Mouse (Mus musculus) liver, embryonic 14.5 days (tissue): ENCODE results near the gene Ankrd35. TPM values are rescaled to one million over a fixed set of nuclear protein-coding genes. Genes with fewer than 3 reads are reported as not detected.
"Not testable (repeated sequence)": the region's sequence is repeated elsewhere in the genome, so short reads cannot be mapped to it uniquely, and the experiment has no call there.

Source experiments
- ATAC-seq: fragments of 200-750 bp; cut with Nextera tagmentation; 2 replicates; pipeline ENCODE4 v1.8.0; 2017; ENCODE audit warnings: moderate number of reproducible peaks, mild to moderate bottlenecking, moderate library complexity; ENCODE audit not compliant: insufficient read depth
- DNase-seq, 3 experiments: peaks; one replicate each; pipeline ENCODE4 v3.0.0-alpha.2; 2012 to 2013; ENCODE audit warnings: low read depth in 3 of 3, low spot score in 3 of 3
- H3K27ac ChIP-seq: fragments of 300-500 bp; sonication (generic); 2 replicates; pipeline ENCODE4 v1.5.1; 2014; ENCODE audit warnings: moderate library complexity, mild to moderate bottlenecking, control low read depth, inconsistent platforms
- H3K27me3 ChIP-seq: fragments of 300-500 bp; sonication (generic); 2 replicates; pipeline ENCODE4 v1.6.1; 2014; ENCODE audit warnings: mild to moderate bottlenecking, low read length, moderate library complexity; ENCODE audit not compliant: control insufficient read depth, insufficient read depth
- H3K36me3 ChIP-seq: fragments of 300-500 bp; sonication (generic); replicated peaks from 2 replicates; pipeline ENCODE4 v1.6.1; 2014; ENCODE audit warnings: low read depth; ENCODE audit not compliant: control insufficient read depth, insufficient read depth
- H3K4me1 ChIP-seq, 2 experiments: fragments of 200-500 bp in 1 of 2; fragments of 300-500 bp in 1 of 2; sonication (generic) in 1 of 2; replicated peaks; 2 replicates each; pipeline ENCODE4 v1.6.1; 2012 to 2014; ENCODE audit warnings: antibody characterized with exemption in 1 of 2, inconsistent platforms in 1 of 2, low read length in 1 of 2; ENCODE audit not compliant: control insufficient read depth in 2 of 2, insufficient read depth in 2 of 2
- H3K4me2 ChIP-seq: fragments of 300-500 bp; sonication (generic); 2 replicates; pipeline ENCODE4 v1.6.1; 2014; ENCODE audit warnings: low read depth, mild to moderate bottlenecking, control low read depth, moderate library complexity
- H3K4me3 ChIP-seq, 2 experiments: fragments of 200-500 bp in 1 of 2; fragments of 300-500 bp in 1 of 2; sonication (generic) in 1 of 2; 2 replicates each; pipeline ENCODE4 v1.5.1; 2012 to 2014; ENCODE audit warnings: low read depth in 2 of 2, low read length in 2 of 2, mild to moderate bottlenecking in 2 of 2, control low read depth in 1 of 2, inconsistent platforms in 1 of 2, moderate library complexity in 1 of 2; ENCODE audit not compliant: insufficient read depth in 1 of 2
- H3K9ac ChIP-seq: fragments of 300-500 bp; sonication (generic); replicated peaks from 2 replicates; pipeline ENCODE4 v1.6.1; 2014; ENCODE audit warnings: mild to moderate bottlenecking, control low read depth, moderate library complexity
- H3K9me3 ChIP-seq: fragments of 300-500 bp; sonication (generic); 2 replicates; pipeline ENCODE4 v1.6.1; 2016; ENCODE audit warnings: low read length, mixed read lengths; ENCODE audit not compliant: control insufficient read depth
- CTCF ChIP-seq: IDR thresholded peaks from 2 replicates; pipeline ENCODE4 v1.5.1; 2016; ENCODE audit warnings: antibody characterized with exemption, low read depth, control low read depth
- EP300 ChIP-seq: IDR thresholded peaks from 2 replicates; pipeline ENCODE4 v1.6.1; 2016; ENCODE audit warnings: antibody characterized with exemption, low read depth
- WGBS: fragments of 180-500 bp; shearing (Covaris S2); extraction: QIAGEN DNeasy Blood & Tissue Kit; methylation state at CpG from one replicate; pipeline ENCODE4 v1.1.7; 2014; ENCODE audit not compliant: insufficient replicate concordance; 5-methylcytosine and 5-hydroxymethylcytosine counted together
- polyA plus RNA-seq, 2 experiments: library from polyadenylated mRNA; depleted of rRNA in 1 of 2; stranded (reverse) in 1 of 2; unstranded in 1 of 2; fragments of >200 nt; fragmentation: Nextera tagmentation in 1 of 2; extraction: Ambion mirVana in 1 of 2; gene quantifications; 2 replicates each; pipeline versions ENCODE4 v1.2.1 to v1.2.3; 2012 to 2014

Ankrd35 gene
- polyA plus RNA-seq, 2 experiments: 0.22 to 0.26 TPM

DNA sequence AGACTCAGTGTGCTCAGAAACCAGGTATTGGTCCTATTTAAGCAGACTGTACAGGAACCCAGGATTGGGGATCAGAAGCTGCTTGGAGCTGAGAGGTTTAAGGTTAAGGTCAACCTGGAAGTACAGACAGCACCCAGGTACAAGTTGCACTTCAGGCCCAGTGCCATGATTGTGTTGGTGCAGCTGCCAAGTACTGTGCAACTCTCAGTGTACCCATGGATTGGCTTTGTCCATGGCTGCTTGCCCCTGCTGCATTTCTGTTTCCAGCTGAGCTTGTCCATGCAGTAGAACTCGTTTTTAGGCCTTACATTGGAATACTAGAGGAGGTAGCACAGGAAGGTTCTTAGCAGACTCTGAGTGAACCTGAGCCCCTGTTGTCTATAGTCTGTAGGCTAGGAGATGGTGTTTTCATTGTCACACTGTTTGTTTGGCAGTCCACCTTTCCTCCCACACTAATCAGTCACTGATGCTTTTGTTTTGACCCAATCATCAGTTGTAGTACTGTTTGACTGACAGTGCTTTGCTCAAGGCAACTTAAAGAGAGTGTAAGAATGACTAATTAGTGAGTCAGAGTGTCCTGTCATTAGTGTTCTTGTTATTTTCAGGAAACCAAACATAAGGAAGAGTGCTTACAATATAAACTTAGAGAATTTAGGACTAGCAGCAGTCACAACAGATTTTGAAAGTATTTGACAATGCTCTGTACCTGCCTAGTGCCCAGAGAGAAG is 67.2 kb downstream of the Ankrd35 start:
- no peak for TF ChIP-seq CTCF
- 27% methylated on average over 1 of the region's 1 CpGs for WGBS
- Histone ChIP-seq H3K36me3 (no peaks in the 10 kb centered on the region), H3K4me1 (peaks cover 0 to 11% of the 10 kb centered on the region in 2 experiments; a peak in 2 of 4 replicates), H3K27ac (no peak overlapping the region), H3K4me3 (no peak overlapping the region), H3K9me3 (no peaks in the 10 kb centered on the region), H3K4me2 (no peak overlapping the region), H3K27me3 (no peaks in the 10 kb centered on the region), H3K9ac (no peak overlapping the region)
- no peak for DNase-seq
- no peak for ATAC-seq

- Histone ChIP-seq H3K9me3 (no peaks in the 10 kb centered on the region), H3K27me3 (no peaks in the 10 kb centered on the region), H3K27ac (no peak overlapping the region), H3K9ac (no peak overlapping the region), H3K36me3 (no peaks in the 10 kb centered on the region), H3K4me3 (no peak overlapping the region), H3K4me1 (peaks cover 0 to 11% of the 10 kb centered on the region in 2 experiments; a peak in 2 of 4 replicates), H3K4me2 (no peak overlapping the region)
- DNase-seq (no peak), ATAC-seq (no peak)
- TF ChIP-seq CTCF: no peak
- no peak for TF ChIP-seq EP300
- 75% methylated on average over 1 of the region's 1 CpGs for WGBS
Observed at GRCm38 (mm10) chr3:96737995-96738394, 68.1 kb downstream of the Ankrd35 start.

DNA sequence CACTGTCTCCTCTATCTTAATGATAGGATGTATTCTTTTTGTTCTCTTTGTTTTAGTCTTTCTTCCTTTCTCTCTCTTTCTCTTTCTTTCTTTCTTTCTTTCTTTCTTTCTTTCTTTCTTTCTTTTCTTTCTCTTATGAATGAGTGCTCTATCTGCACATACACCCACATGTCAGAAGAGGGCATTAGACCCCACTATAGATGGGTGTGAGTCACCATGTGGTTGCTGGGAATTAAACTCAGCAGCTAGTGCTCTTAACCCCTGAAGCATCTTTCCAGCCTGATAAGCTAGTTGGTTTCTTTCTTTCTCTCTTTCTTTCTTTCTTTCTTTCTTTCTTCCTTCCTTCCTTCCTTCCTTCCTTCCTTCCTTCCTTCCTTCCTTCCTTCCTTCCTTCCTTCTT is 70.3 kb downstream of the Ankrd35 start:
- not testable (repeated sequence) for H3K4me2 ChIP-seq, H3K27me3 ChIP-seq, H3K27ac ChIP-seq, H3K9me3 ChIP-seq, H3K36me3 ChIP-seq, H3K4me1 ChIP-seq, DNase-seq, H3K4me3 ChIP-seq, H3K9ac ChIP-seq, ATAC-seq
- peak; percentile 21; the same call in 1 of the 2 replicates for TF ChIP-seq CTCF

Other genes starting within 250 kb of the Ankrd35 start
- gene BC107364, start 217.8 kb upstream of the Ankrd35 start, polyA plus RNA-seq (2012; rRNA removed): not detected in 2 replicates
- gene BC107364, start 217.8 kb upstream of the Ankrd35 start, polyA plus RNA-seq (2014; fragmentation: Nextera tagmentation; extraction: Ambion mirVana): not detected in 2 replicates
- gene Hfe2, start 145.0 kb upstream of the Ankrd35 start, polyA plus RNA-seq (2012; rRNA removed): 3.8 and 4.5 TPM in 2 replicates
- 4.3 and 4.4 TPM in 2 replicates for gene Hfe2, start 145.0 kb upstream of the Ankrd35 start, polyA plus RNA-seq (2014; fragmentation: Nextera tagmentation; extraction: Ambion mirVana)
- 33.2 and 42.8 TPM in 2 replicates for gene Txnip, start 112.2 kb upstream of the Ankrd35 start, polyA plus RNA-seq (2012; rRNA removed)
- gene Txnip, start 112.2 kb upstream of the Ankrd35 start, polyA plus RNA-seq (2014; fragmentation: Nextera tagmentation; extraction: Ambion mirVana): 31.9 and 32.5 TPM in 2 replicates
- not detected in 2 replicates for gene Gm16253, start 93.1 kb upstream of the Ankrd35 start, polyA plus RNA-seq (2012; rRNA removed)
- gene Gm16253, start 93.1 kb upstream of the Ankrd35 start, polyA plus RNA-seq (2014; fragmentation: Nextera tagmentation; extraction: Ambion mirVana): not detected in 2 replicates
- gene Polr3gl, start 76.0 kb upstream of the Ankrd35 start, polyA plus RNA-seq (2012; rRNA removed): 6.2 and 11.8 TPM in 2 replicates
- gene Polr3gl, start 76.0 kb upstream of the Ankrd35 start, polyA plus RNA-seq (2014; fragmentation: Nextera tagmentation; extraction: Ambion mirVana): 3.0 and 3.3 TPM in 2 replicates
- 0.08 TPM in 2 replicates for gene Ankrd34a, start 73.5 kb upstream of the Ankrd35 start, polyA plus RNA-seq (2012; rRNA removed)
- gene Ankrd34a, start 73.5 kb upstream of the Ankrd35 start, polyA plus RNA-seq (2014; fragmentation: Nextera tagmentation; extraction: Ambion mirVana): not detected in 2 replicates
- 2.7 and 2.9 TPM in 2 replicates for gene Lix1l, start 69.0 kb upstream of the Ankrd35 start, polyA plus RNA-seq (2012; rRNA removed)
- 0.32 and 0.48 TPM in 2 replicates for gene Lix1l, start 69.0 kb upstream of the Ankrd35 start, polyA plus RNA-seq (2014; fragmentation: Nextera tagmentation; extraction: Ambion mirVana)
- gene Rbm8a, start 40.2 kb upstream of the Ankrd35 start, polyA plus RNA-seq (2012; rRNA removed): 11.6 and 22.8 TPM in 2 replicates
- 69.1 and 73.6 TPM in 2 replicates for gene Rbm8a, start 40.2 kb upstream of the Ankrd35 start, polyA plus RNA-seq (2014; fragmentation: Nextera tagmentation; extraction: Ambion mirVana)
- 10.5 and 10.7 TPM in 2 replicates for gene Pex11b, start 34.8 kb upstream of the Ankrd35 start, polyA plus RNA-seq (2012; rRNA removed)
- 15.7 and 19.1 TPM in 2 replicates for gene Pex11b, start 34.8 kb upstream of the Ankrd35 start, polyA plus RNA-seq (2014; fragmentation: Nextera tagmentation; extraction: Ambion mirVana)
- 0.02 TPM in 1 of 2 replicates, not detected in the other for gene Gm42957, start 34.7 kb upstream of the Ankrd35 start, polyA plus RNA-seq (2012; rRNA removed)
- gene Gm42957, start 34.7 kb upstream of the Ankrd35 start, polyA plus RNA-seq (2014; fragmentation: Nextera tagmentation; extraction: Ambion mirVana): not detected in 2 replicates
- 0.42 and 0.47 TPM in 2 replicates for gene Itga10, start 24.5 kb upstream of the Ankrd35 start, polyA plus RNA-seq (2012; rRNA removed)
- gene Itga10, start 24.5 kb upstream of the Ankrd35 start, polyA plus RNA-seq (2014; fragmentation: Nextera tagmentation; extraction: Ambion mirVana): 0.05 TPM in 2 replicates
- gene Pias3, start 26.3 kb downstream of the Ankrd35 start, polyA plus RNA-seq (2012; rRNA removed): 5.1 and 5.7 TPM in 2 replicates
- 3.6 and 4.1 TPM in 2 replicates for gene Pias3, start 26.3 kb downstream of the Ankrd35 start, polyA plus RNA-seq (2014; fragmentation: Nextera tagmentation; extraction: Ambion mirVana)
- gene Nudt17, start 38.4 kb downstream of the Ankrd35 start, polyA plus RNA-seq (2012; rRNA removed): 0.62 and 0.65 TPM in 2 replicates
- gene Nudt17, start 38.4 kb downstream of the Ankrd35 start, polyA plus RNA-seq (2014; fragmentation: Nextera tagmentation; extraction: Ambion mirVana): 1.4 and 1.5 TPM in 2 replicates
- 15.4 and 21.6 TPM in 2 replicates for gene Polr3c, start 57.5 kb downstream of the Ankrd35 start, polyA plus RNA-seq (2012; rRNA removed)
- 14.5 and 14.6 TPM in 2 replicates for gene Polr3c, start 57.5 kb downstream of the Ankrd35 start, polyA plus RNA-seq (2014; fragmentation: Nextera tagmentation; extraction: Ambion mirVana)
- gene Rnf115, start 57.5 kb downstream of the Ankrd35 start, polyA plus RNA-seq (2012; rRNA removed): 9.6 and 12.4 TPM in 2 replicates
- 28.2 and 33.0 TPM in 2 replicates for gene Rnf115, start 57.5 kb downstream of the Ankrd35 start, polyA plus RNA-seq (2014; fragmentation: Nextera tagmentation; extraction: Ambion mirVana)
- gene Pdzk1, start 159.2 kb downstream of the Ankrd35 start, polyA plus RNA-seq (2012; rRNA removed): 3.8 and 6.3 TPM in 2 replicates
- gene Pdzk1, start 159.2 kb downstream of the Ankrd35 start, polyA plus RNA-seq (2014; fragmentation: Nextera tagmentation; extraction: Ambion mirVana): 11.4 and 12.3 TPM in 2 replicates
- gene Cd160, start 159.2 kb downstream of the Ankrd35 start, polyA plus RNA-seq (2012; rRNA removed): 0.07 and 0.08 TPM in 2 replicates
- gene Cd160, start 159.2 kb downstream of the Ankrd35 start, polyA plus RNA-seq (2014; fragmentation: Nextera tagmentation; extraction: Ambion mirVana): 0.11 TPM in 1 of 2 replicates, not detected in the other
- gene Gja5, start 234.6 kb downstream of the Ankrd35 start, polyA plus RNA-seq (2012; rRNA removed): 1.4 and 1.5 TPM in 2 replicates
- 0.58 and 0.68 TPM in 2 replicates for gene Gja5, start 234.6 kb downstream of the Ankrd35 start, polyA plus RNA-seq (2014; fragmentation: Nextera tagmentation; extraction: Ambion mirVana)
- 4.6 and 4.9 TPM in 2 replicates for gene Gpr89, start 235.2 kb downstream of the Ankrd35 start, polyA plus RNA-seq (2012; rRNA removed)
- 22.9 and 24.7 TPM in 2 replicates for gene Gpr89, start 235.2 kb downstream of the Ankrd35 start, polyA plus RNA-seq (2014; fragmentation: Nextera tagmentation; extraction: Ambion mirVana)